Mouse (Mus musculus) cerebellum, adult 2 months (tissue): ENCODE results near the gene Hibadh.

Experiments used
- CTCF ChIP-seq: fragments of 200-500 bp; IDR thresholded peaks from 2 replicates; pipeline ENCODE4 v1.5.1; 2011; ENCODE audit warnings: low read depth, mild to moderate bottlenecking, control low read depth, low read length, moderate library complexity, borderline replicate concordance; ENCODE audit not compliant: insufficient read depth
- POLR2A ChIP-seq: fragments of 200-500 bp; IDR thresholded peaks from 2 replicates; pipeline ENCODE4 v1.6.1; 2011; ENCODE audit warnings: low read length, control low read depth, borderline replicate concordance; ENCODE audit not compliant: insufficient read depth

GRCm38 (mm10) chr6:52502986-52503385, 137.2 kb downstream of the Hibadh start:
- no peak for TF ChIP-seq POLR2A
- no peak for TF ChIP-seq CTCF
